Mouse (Mus musculus): ENCODE results near the gene Cygb. TPM values are rescaled to one million over a fixed set of nuclear protein-coding genes. Genes with fewer than 3 reads are reported as not detected.

Cygb gene
- polyA plus RNA-seq, 1 experiment from 2014 or later = 11.9 TPM

GRCm38 (mm10) chr11:116626299-116627071, 27.6 kb downstream of the Cygb start, which contains the start of gene Rhbdf2:
Gene Rhbdf2, minus strand, starts transcription at chr11:116627019.
- H3K9me3 ChIP-seq = no peaks in the 10 kb centered on the region
- no peak within 1 kb of the TSS for H3K9ac ChIP-seq
- H3K27me3 ChIP-seq = no peaks in the 10 kb centered on the region
- H3K4me2 ChIP-seq = no peak within 1 kb of the TSS
- no peaks in the 10 kb centered on the region for H3K36me3 ChIP-seq
- H3K4me1 ChIP-seq = peaks cover 35% of the 10 kb centered on the region
- 68% methylated on average over 10 of the region's 10 CpGs for WGBS
- no peak within 1 kb of the TSS for H3K4me3 ChIP-seq
- no peak within 1 kb of the TSS for H3K27ac ChIP-seq
- no peak for ATAC-seq (ENCODE audit: borderline replicate concordance, extremely low read depth, low FRiP score, low TSS enrichment)

GRCm38 (mm10) chr11:116625081-116626000, 28.8 kb downstream of the Cygb start:
- no peak overlapping the region for H3K4me2 ChIP-seq
- H3K27me3 ChIP-seq = no peaks in the 10 kb centered on the region
- 76% methylated on average over 17 of the region's 17 CpGs for WGBS
- H3K9ac ChIP-seq = no peak overlapping the region
- ATAC-seq (ENCODE audit: borderline replicate concordance, extremely low read depth, low FRiP score, low TSS enrichment) = no peak
- H3K36me3 ChIP-seq = no peaks in the 10 kb centered on the region
- no peak overlapping the region for H3K27ac ChIP-seq
- H3K4me3 ChIP-seq = no peak overlapping the region
- no peaks in the 10 kb centered on the region for H3K9me3 ChIP-seq
- peaks cover 44% of the 10 kb centered on the region for H3K4me1 ChIP-seq

- 12% methylated on average over 42 of the region's 42 CpGs for WGBS
- Histone ChIP-seq H3K36me3 (no peaks in the 10 kb centered on the region), H3K9me3 (no peaks in the 10 kb centered on the region), H3K9ac (peak overlapping the region; percentile 68), H3K4me1 (peaks cover 54% of the 10 kb centered on the region), H3K27ac (peak overlapping the region; percentile 52; the same call in 1 of the 2 replicates), H3K4me3 (peak overlapping the region; percentile 80), H3K27me3 (no peaks in the 10 kb centered on the region), H3K4me2 (peak overlapping the region; percentile 82)
- peak; percentile 30; the same call in 1 of the 2 replicates for ATAC-seq (ENCODE audit: borderline replicate concordance, extremely low read depth, low FRiP score, low TSS enrichment)
Observed at GRCm38 (mm10) chr11:116624131-116624832, 29.8 kb downstream of the Cygb start.

- no peaks in the 10 kb centered on the region for H3K9me3 ChIP-seq
- H3K27me3 ChIP-seq = no peaks in the 10 kb centered on the region
- no peak for ATAC-seq (ENCODE audit: borderline replicate concordance, extremely low read depth, low FRiP score, low TSS enrichment)
- H3K9ac ChIP-seq = peak overlapping the region; percentile 68
- WGBS = 5% methylated on average over 40 of the region's 40 CpGs
- H3K4me3 ChIP-seq = peak overlapping the region; percentile 80
- H3K4me2 ChIP-seq = peak overlapping the region; percentile 82
- peaks cover 62% of the 10 kb centered on the region for H3K4me1 ChIP-seq
- H3K27ac ChIP-seq = peak overlapping the region; percentile 52; the same call in 1 of the 2 replicates
- no peaks in the 10 kb centered on the region for H3K36me3 ChIP-seq
Observed at GRCm38 (mm10) chr11:116623281-116624124, 30.6 kb downstream of the Cygb start.

GRCm38 (mm10) chr11:116621258-116621704, 32.8 kb downstream of the Cygb start:
- Histone ChIP-seq H3K4me3 (no peak overlapping the region), H3K4me1 (peaks cover 83% of the 10 kb centered on the region), H3K27me3 (no peaks in the 10 kb centered on the region), H3K9me3 (no peaks in the 10 kb centered on the region), H3K27ac (peak overlapping the region; percentile 90), H3K4me2 (peak overlapping the region; percentile 82), H3K36me3 (no peaks in the 10 kb centered on the region), H3K9ac (no peak overlapping the region)
- peak; percentile 78 for ATAC-seq (ENCODE audit: borderline replicate concordance, extremely low read depth, low FRiP score, low TSS enrichment)
- WGBS = 8% methylated on average over 6 of the region's 6 CpGs

GRCm38 (mm10) chr11:116620559-116621253, 33.4 kb downstream of the Cygb start:
- Histone ChIP-seq H3K4me1 (peaks cover 89% of the 10 kb centered on the region), H3K9ac (no peak overlapping the region), H3K36me3 (no peaks in the 10 kb centered on the region), H3K4me3 (no peak overlapping the region), H3K4me2 (peak overlapping the region; percentile 82), H3K27me3 (no peaks in the 10 kb centered on the region), H3K9me3 (no peaks in the 10 kb centered on the region), H3K27ac (peak overlapping the region; percentile 90)
- ATAC-seq (ENCODE audit: borderline replicate concordance, extremely low read depth, low FRiP score, low TSS enrichment) = peak; percentile 20
- 57% methylated on average over 10 of the region's 10 CpGs for WGBS

- no peak for ATAC-seq (ENCODE audit: borderline replicate concordance, extremely low read depth, low FRiP score, low TSS enrichment)
- Histone ChIP-seq H3K9me3 (no peaks in the 10 kb centered on the region), H3K27me3 (no peaks in the 10 kb centered on the region), H3K4me2 (peak overlapping the region; percentile 82; the same call in 1 of the 2 replicates), H3K27ac (peak overlapping the region; percentile 90), H3K9ac (no peak overlapping the region), H3K36me3 (no peaks in the 10 kb centered on the region), H3K4me3 (no peak overlapping the region), H3K4me1 (peaks cover 94% of the 10 kb centered on the region)
- 24% methylated on average over 9 of the region's 9 CpGs for WGBS
Observed at GRCm38 (mm10) chr11:116620073-116620472, 34.0 kb downstream of the Cygb start.

- no peaks in the 10 kb centered on the region for H3K27me3 ChIP-seq
- H3K4me1 ChIP-seq = peaks cover 93% of the 10 kb centered on the region
- H3K36me3 ChIP-seq = no peaks in the 10 kb centered on the region
- 0 out of 2 replicates have a peak overlapping the region, but pooled peaks have one; percentile 82 for H3K4me2 ChIP-seq
- H3K9ac ChIP-seq = no peak overlapping the region
- H3K4me3 ChIP-seq = no peak overlapping the region
- H3K9me3 ChIP-seq = no peaks in the 10 kb centered on the region
- peak overlapping the region; percentile 90 for H3K27ac ChIP-seq
- 42% methylated on average over 8 of the region's 8 CpGs for WGBS
- no peak for ATAC-seq (ENCODE audit: borderline replicate concordance, extremely low read depth, low FRiP score, low TSS enrichment)
Observed at GRCm38 (mm10) chr11:116619561-116619960, 34.6 kb downstream of the Cygb start.

- Histone ChIP-seq H3K9me3 (no peaks in the 10 kb centered on the region), H3K4me1 (peaks cover 92% of the 10 kb centered on the region), H3K4me3 (no peak overlapping the region), H3K9ac (no peak overlapping the region), H3K27ac (peak overlapping the region; percentile 90), H3K36me3 (no peaks in the 10 kb centered on the region), H3K4me2 (no peak overlapping the region), H3K27me3 (no peaks in the 10 kb centered on the region)
- no peak for ATAC-seq (ENCODE audit: borderline replicate concordance, extremely low read depth, low FRiP score, low TSS enrichment)
- WGBS = 75% methylated on average over 7 of the region's 7 CpGs
Observed at GRCm38 (mm10) chr11:116619156-116619555, 35.0 kb downstream of the Cygb start.

GRCm38 (mm10) chr11:116618666-116619065, 35.4 kb downstream of the Cygb start:
- ATAC-seq (ENCODE audit: borderline replicate concordance, extremely low read depth, low FRiP score, low TSS enrichment) = no peak
- WGBS = 87% methylated on average over 7 of the region's 7 CpGs
- Histone ChIP-seq H3K36me3 (no peaks in the 10 kb centered on the region), H3K27me3 (no peaks in the 10 kb centered on the region), H3K4me3 (no peak overlapping the region), H3K4me2 (no peak overlapping the region), H3K9me3 (no peaks in the 10 kb centered on the region), H3K27ac (no peak overlapping the region), H3K4me1 (peaks cover 89% of the 10 kb centered on the region), H3K9ac (no peak overlapping the region)

All from lung, embryonic 15.5 days (tissue).